Mouse (Mus musculus): ENCODE measurements around the gene Gsn.
A peak's percentile ranks its signal among the peaks of the same experiment; 100 is the strongest.

Gsn gene

GRCm38 (mm10) chr2:35255004-35255403 is 1.2 kb upstream of the Gsn start:
- no peak for DNase-seq

GRCm38 (mm10) chr2:35255462-35255861 is 718 bp upstream of the Gsn start:
- DNase-seq = no peak

DNA sequence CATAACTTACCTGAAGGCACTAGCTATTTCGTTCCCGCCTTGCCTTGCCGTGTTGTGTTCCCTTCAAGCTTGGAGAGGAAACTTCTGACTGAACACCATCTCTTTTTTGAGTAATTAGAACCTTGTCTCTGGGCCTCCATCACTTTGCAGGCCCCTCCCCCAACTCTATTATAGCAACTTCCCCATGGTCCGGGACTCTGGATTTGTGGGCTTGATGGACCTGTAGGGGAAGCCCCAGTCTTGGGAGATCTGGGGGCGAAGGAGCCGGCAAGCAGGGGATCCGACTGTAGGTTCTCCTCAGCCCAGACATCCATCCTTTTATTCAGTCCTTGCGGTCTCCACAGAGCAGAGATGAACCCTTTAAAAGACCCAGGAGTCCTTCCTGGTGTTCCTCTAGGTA is 752 bp downstream of the Gsn start:
- no peak for DNase-seq

DNA sequence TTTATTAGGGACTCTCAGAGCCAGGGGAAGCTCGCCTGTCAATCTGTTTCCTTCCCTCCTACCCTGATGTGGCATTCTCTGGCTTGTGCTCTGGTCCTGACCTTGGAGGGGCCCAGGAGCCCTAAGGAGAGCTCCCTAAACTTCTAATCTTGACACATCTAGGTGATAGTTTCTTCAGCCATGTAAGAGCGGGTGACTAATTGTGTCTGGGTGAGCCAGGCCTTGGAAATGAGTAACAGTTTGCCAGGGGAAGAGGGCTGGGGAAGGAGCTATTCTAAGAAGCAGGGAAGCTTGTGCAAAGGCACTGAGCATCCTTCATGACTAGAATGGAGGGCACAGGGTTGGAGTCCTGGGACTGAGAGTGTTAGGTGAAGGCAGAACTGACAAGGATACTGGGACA is 1.7 kb downstream of the Gsn start:
- DNase-seq = no peak

DNA sequence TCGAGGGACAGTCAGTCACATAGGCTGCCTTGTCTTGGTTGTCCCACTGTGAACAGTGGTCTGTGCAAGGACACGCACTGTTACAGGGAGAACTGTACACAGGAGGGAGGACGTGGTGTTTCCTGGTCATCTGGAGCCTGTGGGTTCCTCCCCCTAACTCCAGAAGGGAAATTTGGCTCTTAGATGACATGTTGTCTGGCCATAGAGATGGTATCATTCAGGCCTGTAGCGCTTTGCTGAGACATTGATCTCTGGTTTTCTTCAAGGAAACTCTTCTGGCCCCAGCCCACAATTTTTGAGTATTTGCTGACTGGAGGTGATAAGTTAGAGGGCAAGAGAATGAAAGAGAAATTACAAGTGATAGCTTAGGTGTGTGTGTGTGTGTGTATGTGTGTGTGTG is 2.4 kb downstream of the Gsn start:
- no peak for DNase-seq

DNA sequence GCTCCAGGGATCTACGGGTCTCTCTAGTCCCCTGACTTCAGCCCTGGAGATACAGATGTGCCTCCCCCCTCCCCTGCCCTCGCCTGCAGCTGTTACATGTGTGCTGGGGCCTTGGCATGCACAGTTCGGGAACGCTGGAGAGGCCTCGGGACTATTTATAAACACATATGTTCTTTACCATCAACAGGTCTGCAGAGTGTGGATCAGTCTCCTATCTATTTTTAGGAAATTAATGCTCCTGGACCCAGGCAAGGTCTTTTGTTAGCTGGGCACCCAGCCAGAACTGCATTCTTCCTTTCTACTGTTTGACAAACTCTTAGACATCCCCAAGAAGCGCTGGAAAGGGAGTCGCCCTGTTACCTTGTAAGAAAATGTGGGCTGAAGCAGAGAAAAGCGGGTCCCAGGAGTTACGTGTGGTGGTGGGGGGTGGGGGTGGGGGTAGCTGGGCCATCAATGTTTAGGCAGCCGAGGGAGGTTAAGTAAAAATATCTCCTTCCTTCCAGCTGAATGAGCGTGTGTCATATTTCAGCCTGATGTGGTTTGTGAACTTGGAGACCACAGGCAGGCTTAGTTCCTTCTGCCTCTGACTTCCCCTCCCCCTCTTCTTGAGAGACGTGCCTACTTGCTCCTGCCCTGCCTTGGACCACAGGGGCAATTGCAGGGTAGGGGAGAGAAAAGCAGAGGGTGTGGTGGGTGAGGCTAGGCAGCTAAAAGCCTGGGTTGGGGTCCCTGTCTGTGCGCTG is 3.3 kb downstream of the Gsn start:
- no peak for DNase-seq

GRCm38 (mm10) chr2:35260291-35260690 is 4.1 kb downstream of the Gsn start:
- DNase-seq = no peak

DNA sequence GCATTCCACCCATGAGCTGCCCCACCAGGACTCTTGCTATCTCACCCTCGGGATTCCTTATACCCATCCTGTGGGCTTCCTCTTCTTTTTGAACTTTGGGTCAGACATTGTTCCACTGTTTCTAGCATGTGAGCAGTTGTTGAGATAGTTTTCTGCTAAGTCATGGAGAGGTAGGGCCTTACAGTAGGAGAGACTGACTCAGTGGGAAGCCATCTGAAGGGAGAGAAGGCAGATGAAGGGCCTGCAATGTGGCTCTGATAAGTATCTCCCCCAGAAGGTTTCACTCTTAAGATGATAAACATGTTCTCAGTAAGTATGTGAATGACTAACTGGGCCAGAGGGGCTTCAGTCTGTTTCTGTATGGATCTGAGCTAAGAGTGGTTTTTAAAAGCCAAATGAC is 7.9 kb downstream of the Gsn start:
- DNase-seq = no peak

DNA sequence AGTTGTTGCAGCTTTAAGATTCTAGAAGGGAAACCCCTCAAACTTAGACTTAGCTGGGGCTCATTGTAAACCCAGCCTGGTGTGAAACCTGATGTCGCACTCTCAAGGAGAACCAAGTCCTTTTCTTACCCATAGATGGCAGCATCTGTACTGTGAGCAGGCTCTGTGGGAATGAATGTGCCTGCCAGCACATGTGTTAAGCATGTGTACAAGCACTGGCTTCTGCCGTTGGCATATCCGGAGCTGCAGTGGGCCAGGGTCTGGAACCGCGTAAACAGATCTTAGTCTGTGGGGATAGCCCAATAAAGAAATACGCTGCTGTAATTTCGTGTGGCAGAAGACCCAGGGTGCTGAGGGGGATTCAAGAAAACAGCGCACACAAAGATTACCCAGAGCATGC is 9.1 kb downstream of the Gsn start:
- DNase-seq = peak; percentile 62

GRCm38 (mm10) chr2:35265775-35266174 is 9.6 kb downstream of the Gsn start:
- DNase-seq = no peak

- no peak for DNase-seq
Observed at GRCm38 (mm10) chr2:35266251-35266905, 10.2 kb downstream of the Gsn start.

DNA sequence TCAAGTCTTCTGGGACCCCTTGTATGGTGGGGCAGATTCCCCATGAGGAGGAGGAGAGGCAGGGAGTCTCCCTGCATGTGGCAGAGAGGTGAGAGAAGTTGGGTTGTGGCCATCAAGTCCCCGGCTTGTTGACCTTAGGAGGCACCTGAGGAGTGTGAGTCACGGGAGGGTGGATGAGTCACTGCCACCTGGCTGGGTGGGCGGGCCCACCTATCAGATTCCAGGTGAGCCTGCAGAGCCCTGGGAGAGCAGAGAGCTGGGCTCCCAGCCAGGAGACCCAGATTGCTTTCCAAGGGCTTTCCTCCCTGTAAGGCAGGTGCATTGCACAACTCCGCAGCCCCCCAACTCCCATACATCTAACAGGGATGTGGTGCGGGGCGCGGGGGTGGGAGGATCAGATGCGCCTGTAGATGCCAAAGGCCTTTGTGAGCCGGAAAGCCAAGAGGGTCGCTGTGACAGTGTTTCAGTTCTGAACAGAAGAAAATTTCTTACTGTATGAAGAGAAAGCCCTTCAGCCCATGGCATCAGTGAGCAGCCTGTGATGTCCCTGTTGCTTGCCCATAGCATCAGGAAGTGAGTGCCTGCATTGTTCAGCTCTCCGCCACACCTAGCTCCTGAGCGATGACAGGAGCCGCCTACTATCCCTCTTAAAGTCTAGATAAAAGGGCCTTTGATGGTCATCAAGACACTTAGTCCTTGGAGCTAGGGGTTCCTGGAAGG is 11.1 kb downstream of the Gsn start:
- DNase-seq = no peak

- no peak for DNase-seq
Observed at GRCm38 (mm10) chr2:35267876-35268566, 11.8 kb downstream of the Gsn start.

- no peak for DNase-seq
Observed at GRCm38 (mm10) chr2:35269136-35269535, 13.0 kb downstream of the Gsn start.

DNA sequence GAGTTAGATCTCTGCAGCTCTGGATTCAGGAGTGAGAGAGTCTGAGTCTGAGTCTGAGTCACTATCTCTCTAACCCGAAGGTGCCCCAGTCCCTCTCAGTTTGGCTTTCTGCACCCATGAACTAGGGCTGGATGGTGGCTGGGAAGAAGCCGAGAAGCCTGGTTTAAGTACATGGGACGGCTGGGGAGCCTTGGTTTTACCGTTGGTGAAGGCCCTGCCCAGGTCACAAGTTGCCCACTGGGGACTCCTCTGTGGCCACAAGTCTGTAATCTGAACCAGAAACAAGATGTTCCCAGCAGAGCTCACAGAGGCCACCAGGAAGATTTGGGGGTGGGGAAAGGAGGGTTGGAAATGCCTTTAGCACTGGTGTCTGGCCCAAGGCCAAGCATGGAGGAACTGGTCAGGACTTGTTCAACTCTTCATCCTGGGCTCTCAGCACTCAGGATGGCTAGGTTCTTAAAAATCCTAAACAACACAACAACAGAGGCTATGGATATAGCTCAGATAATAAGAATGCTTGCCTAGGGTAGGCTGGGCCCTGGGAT is 13.6 kb downstream of the Gsn start:
- no peak for DNase-seq

DNA sequence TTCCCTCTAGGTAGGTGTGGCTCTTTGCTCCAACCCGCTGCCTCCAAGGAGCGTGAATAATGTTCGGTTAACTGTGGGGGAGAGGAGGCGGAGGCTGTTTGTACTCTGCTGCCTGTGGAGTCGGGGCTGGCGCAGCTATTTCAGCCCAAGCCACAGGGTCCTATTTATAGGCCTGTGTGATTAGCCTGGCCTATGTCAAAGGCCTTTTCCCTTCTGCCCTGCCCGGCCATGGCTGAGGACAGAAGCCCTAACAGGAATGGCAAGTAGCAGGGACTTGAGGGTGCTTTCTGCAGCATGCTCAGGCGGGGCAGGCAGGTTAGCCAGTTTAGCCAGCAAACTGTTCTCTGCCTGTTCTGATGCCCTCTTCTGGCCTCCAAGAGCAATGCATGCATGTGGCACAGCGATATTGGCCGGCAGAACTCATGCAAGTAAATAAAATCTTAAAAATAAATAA is 14.4 kb downstream of the Gsn start:
- peak; percentile 57 for DNase-seq

DNA sequence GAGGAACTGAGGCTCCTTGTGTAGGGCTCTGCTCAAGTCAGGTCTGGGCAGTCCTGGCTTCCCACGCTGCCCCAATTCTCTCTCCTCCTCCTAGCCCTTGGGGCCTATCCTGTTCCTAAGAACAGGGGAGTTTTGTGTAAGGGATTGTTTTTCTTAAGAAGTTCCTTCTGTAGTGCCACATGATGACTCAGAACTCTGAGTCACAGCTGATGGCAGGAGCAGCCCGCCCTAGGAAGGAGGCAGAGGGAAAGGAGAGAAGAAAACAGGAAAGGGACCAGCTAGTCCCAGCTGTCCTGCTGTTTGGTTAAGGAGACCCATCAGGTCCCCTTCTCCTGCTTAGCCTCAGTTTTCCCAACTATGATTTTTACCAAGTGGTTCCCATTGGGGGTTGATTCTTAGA is 15.6 kb downstream of the Gsn start:
- DNase-seq = peak; percentile 73

GRCm38 (mm10) chr2:35272881-35273280 is 16.7 kb downstream of the Gsn start:
- DNase-seq = no peak

DNA sequence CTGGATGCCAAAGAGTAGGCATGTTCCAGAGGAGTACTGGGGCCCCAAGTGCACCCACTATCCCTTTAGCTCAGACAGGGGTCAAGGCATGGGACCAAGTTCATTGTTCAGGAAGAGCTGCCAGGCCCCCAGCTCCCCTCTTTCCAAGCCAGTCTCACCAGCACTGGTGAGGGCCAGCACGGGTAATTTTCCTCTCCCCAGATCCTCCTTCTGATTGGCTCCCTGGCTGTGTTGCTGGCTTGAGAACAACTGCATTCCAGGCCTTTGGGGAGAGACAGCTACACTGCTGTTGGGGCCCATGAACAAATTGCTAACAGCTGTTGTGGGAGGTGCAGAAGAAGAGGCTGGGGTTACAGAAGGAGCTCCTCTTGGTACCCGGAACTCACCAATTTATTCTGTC is 17.4 kb downstream of the Gsn start:
- peak; percentile 62 for DNase-seq

GRCm38 (mm10) chr2:35277686-35278085 is 21.5 kb downstream of the Gsn start:
- no peak for DNase-seq

DNA sequence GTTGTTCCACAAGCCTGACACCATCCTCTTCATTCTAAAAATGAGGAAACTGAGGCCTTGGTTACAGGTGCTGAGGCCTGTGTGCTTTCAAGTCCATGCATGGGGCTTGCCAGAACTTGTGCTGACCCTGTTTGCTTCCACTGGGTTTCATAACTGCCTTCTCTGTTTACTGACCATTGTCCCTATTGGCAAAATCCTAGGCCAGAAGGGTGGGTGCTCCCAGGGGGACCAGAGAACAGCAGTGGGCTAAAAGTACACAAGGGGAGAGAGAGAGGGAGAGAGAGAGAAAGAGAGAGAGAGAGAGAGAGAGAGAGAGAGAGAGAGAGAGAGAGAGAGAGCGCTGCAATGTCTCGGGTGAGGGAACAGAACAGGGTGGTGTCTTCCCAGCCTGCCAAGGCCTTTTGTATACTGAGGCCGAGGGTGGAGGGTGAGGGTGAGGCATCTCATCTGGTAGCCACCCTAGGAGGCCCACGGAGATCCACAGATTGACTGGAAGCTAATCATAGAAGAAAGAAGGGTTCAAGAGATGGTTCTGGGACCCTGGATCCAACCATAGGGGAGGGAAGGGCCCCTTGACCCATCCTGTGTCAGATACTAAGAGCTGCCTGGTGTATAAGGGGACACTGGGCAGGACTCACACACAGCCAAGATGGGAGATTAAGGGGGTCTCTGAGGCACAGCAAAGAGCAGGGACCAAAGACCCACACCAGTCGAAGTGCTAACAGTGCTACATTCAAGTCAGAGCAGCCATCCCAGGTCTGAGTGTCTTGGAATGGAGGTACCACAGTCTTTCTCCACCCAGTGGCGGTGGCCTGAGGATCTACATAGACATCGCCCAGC is 22.4 kb downstream of the Gsn start:
- no peak for DNase-seq

GRCm38 (mm10) chr2:35280001-35280400 is 23.8 kb downstream of the Gsn start:
- DNase-seq = no peak

All from layer of hippocampus, adult 9-11 months (tissue).